Mouse (Mus musculus) spleen, postnatal 0 days (tissue): ENCODE measurements around the gene Aldh3b1. TPM values are rescaled to one million over a fixed set of nuclear protein-coding genes. Genes with fewer than 3 reads are reported as not detected.

Experiments used
- polyA plus RNA-seq: library from polyadenylated mRNA; unstranded; fragments of >200 nt; fragmentation: Nextera tagmentation; extraction: Ambion mirVana; gene quantifications from 2 replicates; pipeline ENCODE4 v1.2.1, GENCODE M21; 2015

Gene Aldh3b1
- 12.5 and 18.9 TPM in 2 replicates for polyA plus RNA-seq

GRCm38 (mm10) chr19:3929211-3929941, at the start of gene Aldh3b1:
Gene Aldh3b1, minus strand, starts transcription at chr19:3929808.

DNA sequence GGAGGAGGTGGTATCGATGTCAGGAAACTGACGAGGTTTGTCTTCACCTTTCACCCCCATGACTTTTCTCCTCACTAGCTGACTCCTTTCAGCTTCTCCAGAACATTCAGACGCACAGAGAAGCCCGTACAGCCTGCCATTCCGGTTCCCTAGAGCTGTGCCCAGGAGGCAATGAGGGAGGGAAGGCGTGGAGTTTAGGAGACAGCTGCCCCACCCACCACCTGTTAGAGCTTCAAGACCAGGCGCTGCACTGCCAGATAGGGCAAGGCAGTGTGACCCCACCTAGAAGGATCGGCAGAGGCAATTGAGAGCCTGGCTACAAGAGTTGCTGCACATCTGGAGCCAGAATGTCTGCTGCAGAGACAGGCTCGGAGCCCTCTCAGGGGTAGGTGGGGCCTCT, 42.6 kb upstream of the Aldh3b1 start, which contains the start of gene Aldh3b2:
Gene Aldh3b2 (plus strand): TSS at position 100 of the 400 bp plus-strand sequence.

DNA sequence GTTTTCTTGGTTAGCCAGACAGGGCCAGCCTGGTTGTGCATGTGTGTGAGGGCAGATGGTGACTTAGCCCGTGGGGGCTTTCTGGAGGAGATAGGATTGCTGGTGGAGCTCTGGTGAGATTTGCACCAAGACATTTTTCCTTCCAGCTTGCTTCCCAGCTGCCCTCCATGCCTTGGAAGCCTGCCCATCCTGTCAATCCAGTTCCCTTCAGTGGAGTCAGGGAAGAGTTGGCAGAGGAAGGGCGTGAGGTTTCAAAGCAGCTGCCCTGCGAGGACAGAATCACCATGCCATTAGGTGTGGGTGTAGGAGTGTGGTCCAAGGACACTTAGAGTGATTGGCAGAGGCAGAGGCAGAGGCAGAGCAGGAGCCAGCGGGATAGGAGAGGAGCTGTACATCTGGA, 28.9 kb upstream of the Aldh3b1 start, which contains the start of gene Aldh3b3:
Gene Aldh3b3 (plus strand): TSS at position 176 of the 400 bp plus-strand sequence.

DNA sequence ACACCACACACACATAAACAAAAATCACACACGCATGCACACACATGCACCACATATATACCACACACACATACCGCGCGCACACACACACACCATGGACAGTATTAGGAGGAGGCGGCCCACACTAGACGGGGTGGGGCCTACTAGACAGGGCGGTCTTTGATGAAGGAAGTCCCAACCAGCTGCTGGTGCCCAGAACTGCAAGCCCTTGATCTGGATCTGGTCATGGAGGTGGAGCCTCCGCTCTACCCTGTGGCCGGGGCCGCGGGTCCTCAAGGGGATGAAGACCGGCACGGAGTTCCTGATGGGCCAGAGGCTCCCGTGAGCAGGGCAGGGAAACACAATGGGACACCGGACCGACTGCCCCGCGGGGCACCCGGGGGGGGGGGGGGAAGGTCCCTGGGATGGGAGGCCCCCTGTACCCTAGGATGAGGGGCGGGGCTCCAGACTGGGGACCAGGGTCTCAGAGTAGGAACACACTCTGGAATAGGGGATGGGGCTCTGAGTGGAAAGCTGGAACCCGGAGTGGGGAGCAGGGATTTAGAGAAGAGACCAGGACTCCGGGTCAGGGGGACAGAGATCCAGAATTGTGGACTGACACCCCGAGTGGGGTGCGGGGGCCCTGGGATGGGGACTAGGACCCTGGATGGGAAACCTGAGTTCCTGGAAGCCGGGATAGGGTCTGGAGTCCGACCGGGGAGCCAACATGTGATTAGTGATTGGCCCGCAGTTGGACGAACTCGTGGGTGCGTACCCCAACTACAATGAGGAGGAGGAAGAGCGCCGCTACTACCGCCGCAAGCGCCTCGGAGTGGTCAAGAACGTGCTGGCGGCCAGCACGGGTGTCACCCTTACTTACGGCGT, 5.7 kb upstream of the Aldh3b1 start, which contains the start of gene Unc93b1:
Gene Unc93b1 (plus strand): TSS at position 155 of the 864 bp plus-strand sequence.

DNA sequence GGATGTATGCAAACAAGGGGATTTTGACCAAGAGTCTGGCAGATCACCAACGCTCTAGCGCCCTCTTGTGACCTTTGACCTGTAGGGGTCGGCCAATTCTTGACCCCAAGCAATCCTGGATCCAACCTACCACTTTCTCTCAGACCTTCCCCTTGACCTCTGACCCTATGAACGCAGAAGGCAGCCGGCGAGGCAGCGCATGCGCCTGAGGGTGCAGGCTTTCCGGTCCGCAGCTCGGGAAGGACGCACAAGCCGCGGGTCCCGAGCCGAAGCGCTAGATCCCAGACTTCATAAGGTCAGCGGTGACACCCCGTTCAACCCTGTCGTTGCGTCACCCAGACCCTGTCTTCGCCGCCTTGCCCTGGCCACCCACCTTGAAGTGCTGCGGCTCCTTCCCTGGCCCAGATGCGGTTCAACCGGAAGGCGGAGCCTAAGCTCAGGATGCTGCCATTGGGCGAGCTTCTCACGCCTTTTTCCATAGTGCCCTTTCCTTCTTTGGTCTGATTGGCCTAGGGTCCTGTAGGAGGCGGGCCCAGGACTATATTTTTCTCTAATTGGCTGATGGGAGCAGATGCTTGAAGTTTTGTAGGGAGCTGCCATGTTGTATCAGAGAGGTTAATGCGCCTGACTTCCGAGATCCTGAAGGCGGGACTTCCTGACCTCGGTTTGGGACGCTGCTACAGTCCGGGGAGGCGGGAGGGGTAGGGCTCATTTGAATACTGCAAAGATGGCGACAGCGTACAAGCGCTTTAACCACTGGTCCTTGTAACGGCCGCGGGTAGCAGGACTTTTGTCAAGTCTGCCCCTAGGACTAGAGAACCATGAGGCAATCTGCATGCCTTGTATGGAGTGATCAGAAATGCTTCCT, 17.0 kb downstream of the Aldh3b1 start, which contains the start of gene Ndufs8:
Gene Ndufs8 (minus strand): TSS at position 438 of the 868 bp plus-strand sequence.

DNA sequence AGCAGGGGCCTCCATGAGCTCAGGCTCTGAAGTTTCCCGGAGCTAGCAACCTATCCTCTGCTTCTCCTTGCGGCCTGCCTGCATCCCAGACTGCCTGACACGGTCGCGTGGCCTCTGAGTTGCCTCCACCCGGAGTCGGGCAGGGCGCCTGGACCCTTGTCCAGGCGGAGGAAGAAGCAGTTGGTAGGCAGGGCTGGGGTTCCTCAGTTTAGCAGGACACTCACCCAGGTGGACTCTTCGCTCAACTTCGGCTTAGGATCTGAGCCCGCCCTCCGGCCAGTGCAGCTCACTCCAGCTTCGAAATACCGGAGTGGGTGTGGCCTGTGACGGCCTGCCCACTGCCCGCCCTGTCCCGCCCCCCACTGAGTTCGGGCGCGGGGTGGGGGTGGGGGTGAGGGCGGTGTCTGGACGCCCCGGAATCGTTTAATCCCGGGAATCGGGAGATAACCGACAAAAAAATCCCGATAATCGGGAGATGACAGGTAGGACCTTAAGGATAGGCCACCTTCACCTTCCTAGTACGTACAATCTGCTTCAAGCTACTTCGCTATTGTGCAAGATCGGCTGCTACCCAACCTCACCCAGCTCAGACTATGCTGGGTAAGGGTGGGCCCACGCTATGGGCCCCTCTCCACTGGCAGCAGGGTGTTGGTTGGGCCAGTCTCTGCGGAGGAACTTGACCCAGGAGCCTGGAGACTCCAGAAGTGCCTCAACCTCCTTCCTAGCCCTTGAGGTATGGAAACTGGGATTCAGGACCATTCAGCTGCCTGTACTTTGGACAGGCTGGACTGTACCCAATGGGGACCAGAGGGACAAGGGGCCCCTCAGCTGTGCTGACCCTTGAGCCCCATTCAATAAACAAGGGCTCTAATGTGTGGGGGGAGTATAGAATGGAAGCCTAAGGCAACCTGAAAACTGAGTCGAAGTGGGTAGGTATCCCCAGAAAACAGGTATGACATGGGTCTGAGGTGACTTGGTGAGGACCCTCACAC, 22.5 kb downstream of the Aldh3b1 start, which contains the start of gene Tcirg1:
Gene Tcirg1 (minus strand): TSS at position 339 of the 992 bp plus-strand sequence.

Other genes starting within 250 kb of the Aldh3b1 start
- gene Lrp5, start 243.2 kb downstream of the Aldh3b1 start, polyA plus RNA-seq = 1.6 and 2.3 TPM in 2 replicates
- gene 1810055G02Rik, start 221.5 kb downstream of the Aldh3b1 start, polyA plus RNA-seq = 8.9 and 10.1 TPM in 2 replicates
- gene Kmt5b, start 162.4 kb downstream of the Aldh3b1 start, polyA plus RNA-seq = 9.7 and 11.8 TPM in 2 replicates
- gene Chka, start 78.0 kb downstream of the Aldh3b1 start, polyA plus RNA-seq = 11.0 and 14.0 TPM in 2 replicates
- 23.3 and 40.3 TPM in 2 replicates for gene Tcirg1, start 22.7 kb downstream of the Aldh3b1 start, polyA plus RNA-seq
- gene Ndufs8, start 17.0 kb downstream of the Aldh3b1 start, polyA plus RNA-seq = 167 and 176 TPM in 2 replicates
- 48.2 and 70.6 TPM in 2 replicates for gene Unc93b1, start 5.4 kb upstream of the Aldh3b1 start, polyA plus RNA-seq
- gene Aldh3b3, start 28.8 kb upstream of the Aldh3b1 start, polyA plus RNA-seq = 0.08 and 0.15 TPM in 2 replicates
- 0.45 and 0.91 TPM in 2 replicates for gene Aldh3b2, start 42.5 kb upstream of the Aldh3b1 start, polyA plus RNA-seq
- 7.9 and 9.8 TPM in 2 replicates for gene Acy3, start 56.8 kb upstream of the Aldh3b1 start, polyA plus RNA-seq
- 0.06 TPM in 1 of 2 replicates, not detected in the other for gene Tbx10, start 62.9 kb upstream of the Aldh3b1 start, polyA plus RNA-seq
- 20.8 and 22.9 TPM in 2 replicates for gene Nudt8, start 70.8 kb upstream of the Aldh3b1 start, polyA plus RNA-seq
- gene Gm49405, start 70.8 kb upstream of the Aldh3b1 start, polyA plus RNA-seq = 0.71 and 0.87 TPM in 2 replicates
- 1.3 and 1.6 TPM in 2 replicates for gene Doc2g, start 73.5 kb upstream of the Aldh3b1 start, polyA plus RNA-seq
- gene Ndufv1, start 83.0 kb upstream of the Aldh3b1 start, polyA plus RNA-seq = 162 and 170 TPM in 2 replicates
- 309 and 335 TPM in 2 replicates for gene Gstp1, start 108.2 kb upstream of the Aldh3b1 start, polyA plus RNA-seq
- gene Gstp2, start 116.2 kb upstream of the Aldh3b1 start, polyA plus RNA-seq = 7.4 and 12.0 TPM in 2 replicates
- 30.1 and 31.1 TPM in 2 replicates for gene Gstp3, start 129.8 kb upstream of the Aldh3b1 start, polyA plus RNA-seq
- gene Cabp2, start 151.8 kb upstream of the Aldh3b1 start, polyA plus RNA-seq = 0.19 TPM in 1 of 2 replicates, not detected in the other
- gene Cdk2ap2, start 167.4 kb upstream of the Aldh3b1 start, polyA plus RNA-seq = 172 and 193 TPM in 2 replicates
- 16.6 and 22.5 TPM in 2 replicates for gene Pitpnm1, start 170.2 kb upstream of the Aldh3b1 start, polyA plus RNA-seq
- gene Aip, start 196.1 kb upstream of the Aldh3b1 start, polyA plus RNA-seq = 46.8 and 51.7 TPM in 2 replicates
- not detected in 2 replicates for gene Gpr152, start 210.0 kb upstream of the Aldh3b1 start, polyA plus RNA-seq
- gene Cabp4, start 214.2 kb upstream of the Aldh3b1 start, polyA plus RNA-seq = 0.34 and 0.51 TPM in 2 replicates
- 83.9 and 109 TPM in 2 replicates for gene Coro1b, start 218.8 kb upstream of the Aldh3b1 start, polyA plus RNA-seq
- 54.1 and 74.8 TPM in 2 replicates for gene Ptprcap, start 223.8 kb upstream of the Aldh3b1 start, polyA plus RNA-seq
- gene Rps6kb2, start 233.5 kb upstream of the Aldh3b1 start, polyA plus RNA-seq = 30.1 and 37.0 TPM in 2 replicates
- 2.5 and 3.6 TPM in 2 replicates for gene Carns1, start 245.7 kb upstream of the Aldh3b1 start, polyA plus RNA-seq